Mouse (Mus musculus) limb, embryonic 15.5 days (tissue): ENCODE measurements around the gene Trim28. TPM values are rescaled to one million over a fixed set of nuclear protein-coding genes. Genes with fewer than 3 reads are reported as not detected.

ENCODE experiments used
- ATAC-seq: fragments of 200-750 bp; cut with Nextera tagmentation; 2 replicates; pipeline ENCODE4 v1.8.0; 2017; ENCODE audit warnings: low read depth, moderate TSS enrichment; ENCODE audit not compliant: insufficient number of reproducible peaks, low FRiP score, low TSS enrichment
- H3K27ac ChIP-seq: fragments of 300-500 bp; sonication (generic); 2 replicates; pipeline ENCODE4 v1.5.1; 2015; ENCODE audit warnings: moderate library complexity, mild to moderate bottlenecking, inconsistent platforms
- H3K27me3 ChIP-seq: fragments of 300-500 bp; sonication (generic); 2 replicates; pipeline ENCODE4 v1.6.1; 2015; ENCODE audit warnings: inconsistent platforms
- H3K36me3 ChIP-seq: fragments of 300-500 bp; sonication (generic); 2 replicates; pipeline ENCODE4 v1.6.1; 2015; ENCODE audit warnings: inconsistent platforms
- H3K4me1 ChIP-seq: fragments of 300-500 bp; sonication (generic); 2 replicates; pipeline ENCODE4 v1.6.1; 2015; ENCODE audit warnings: inconsistent platforms
- H3K4me2 ChIP-seq: fragments of 300-500 bp; sonication (generic); 2 replicates; pipeline ENCODE4 v1.6.1; 2015; ENCODE audit warnings: mild to moderate bottlenecking, inconsistent platforms
- H3K4me3 ChIP-seq: fragments of 300-500 bp; sonication (generic); 2 replicates; pipeline ENCODE4 v1.5.1; 2015; ENCODE audit warnings: mild to moderate bottlenecking, inconsistent platforms
- H3K9ac ChIP-seq: fragments of 300-500 bp; sonication (generic); 2 replicates; pipeline ENCODE4 v1.6.1; 2015; ENCODE audit warnings: inconsistent platforms
- H3K9me3 ChIP-seq: fragments of 300-500 bp; sonication (generic); 2 replicates; pipeline ENCODE4 v1.6.1; 2016; ENCODE audit warnings: inconsistent platforms
- WGBS: fragments of 180-500 bp; shearing (Covaris S2); methylation state at CpG from one replicate; pipeline ENCODE4 v1.1.7; 2015; 5-methylcytosine and 5-hydroxymethylcytosine counted together
- polyA plus RNA-seq: library from polyadenylated mRNA; unstranded; fragments of >200 nt; fragmentation: Nextera tagmentation; extraction: Ambion mirVana; gene quantifications from 2 replicates; pipeline ENCODE4 v1.2.1, GENCODE M21; 2015

Trim28 gene
- polyA plus RNA-seq, 1 experiment from 2014 or later, result 243 TPM

- Histone ChIP-seq H3K9me3 (no peaks in the 10 kb centered on the region), H3K4me1 (peaks cover 20% of the 10 kb centered on the region), H3K27ac (no peak overlapping the region), H3K4me2 (no peak overlapping the region), H3K36me3 (peaks cover 42% of the 10 kb centered on the region), H3K27me3 (no peaks in the 10 kb centered on the region), H3K4me3 (no peak overlapping the region), H3K9ac (no peak overlapping the region)
- no peak for ATAC-seq
- WGBS, result 78% methylated on average over 5 of the region's 5 CpGs
These were observed 4.5 kb downstream of the Trim28 start for GRCm38 (mm10) chr7:13003380-13003779.

- Histone ChIP-seq H3K27ac (no peak overlapping the region), H3K9me3 (no peaks in the 10 kb centered on the region), H3K9ac (no peak overlapping the region), H3K4me1 (peaks cover 33% of the 10 kb centered on the region), H3K36me3 (peaks cover 42% of the 10 kb centered on the region), H3K4me3 (no peak overlapping the region), H3K27me3 (no peaks in the 10 kb centered on the region), H3K4me2 (no peak overlapping the region)
- ATAC-seq, result no peak
- 82% methylated on average over 17 of the region's 17 CpGs for WGBS
These were observed 7.1 kb downstream of the Trim28 start for GRCm38 (mm10) chr7:13006011-13006410.

GRCm38 (mm10) chr7:13006531-13006930 lies 7.6 kb downstream of the Trim28 start:
- 74% methylated on average over 10 of the region's 10 CpGs for WGBS
- H3K36me3 ChIP-seq, result peaks cover 42% of the 10 kb centered on the region
- no peak for ATAC-seq
- H3K27me3 ChIP-seq, result no peaks in the 10 kb centered on the region
- no peaks in the 10 kb centered on the region for H3K9me3 ChIP-seq
- no peak overlapping the region for H3K9ac ChIP-seq
- 0 out of 2 replicates have a peak overlapping the region, but pooled peaks have one; percentile 11 for H3K27ac ChIP-seq
- H3K4me3 ChIP-seq, result no peak overlapping the region
- no peak overlapping the region for H3K4me2 ChIP-seq
- peaks cover 33% of the 10 kb centered on the region for H3K4me1 ChIP-seq

GRCm38 (mm10) chr7:13007341-13008092 lies 8.6 kb downstream of the Trim28 start:
- no peaks in the 10 kb centered on the region for H3K27me3 ChIP-seq
- H3K36me3 ChIP-seq, result peaks cover 42% of the 10 kb centered on the region
- no peak for ATAC-seq
- H3K9me3 ChIP-seq, result no peaks in the 10 kb centered on the region
- no peak overlapping the region for H3K4me3 ChIP-seq
- H3K9ac ChIP-seq, result 0 out of 2 replicates have a peak overlapping the region, but pooled peaks have one; percentile 0
- WGBS, result 47% methylated on average over 57 of the region's 57 CpGs
- H3K4me2 ChIP-seq, result no peak overlapping the region; the same call in 1 of the 2 replicates
- H3K4me1 ChIP-seq, result peaks cover 33% of the 10 kb centered on the region
- no peak overlapping the region for H3K27ac ChIP-seq

- Histone ChIP-seq H3K4me2 (peak overlapping the region; percentile 66), H3K27me3 (no peaks in the 10 kb centered on the region), H3K36me3 (peaks cover 35% of the 10 kb centered on the region), H3K9ac (peak overlapping the region; percentile 90), H3K4me3 (peak overlapping the region; percentile 76), H3K27ac (peak overlapping the region; percentile 98), H3K4me1 (peaks cover 33% of the 10 kb centered on the region), H3K9me3 (no peaks in the 10 kb centered on the region)
- WGBS, result under 1% methylated on average over 42 of the region's 42 CpGs
- ATAC-seq, result peak; percentile 86
These were observed 10.5 kb downstream of the Trim28 start for GRCm38 (mm10) chr7:13009143-13010004.

- Histone ChIP-seq H3K9me3 (no peaks in the 10 kb centered on the region), H3K36me3 (peaks cover 29% of the 10 kb centered on the region), H3K4me3 (peak within 1 kb of the TSS; percentile 76), H3K4me2 (peak within 1 kb of the TSS; percentile 66), H3K27me3 (no peaks in the 10 kb centered on the region), H3K4me1 (peaks cover 33% of the 10 kb centered on the region), H3K9ac (peak within 1 kb of the TSS; percentile 90), H3K27ac (peak within 1 kb of the TSS; percentile 98)
- no peak for ATAC-seq
- 15% methylated on average over 26 of the region's 26 CpGs for WGBS
These were observed 11.3 kb downstream of the Trim28 start, which contains the start of gene Zbtb45 for GRCm38 (mm10) chr7:13010005-13010908. Gene Zbtb45 (minus strand): TSS chr7:13010034.

- no peaks in the 10 kb centered on the region for H3K36me3 ChIP-seq
- H3K9me3 ChIP-seq, result no peaks in the 10 kb centered on the region
- no peak overlapping the region for H3K9ac ChIP-seq
- no peaks in the 10 kb centered on the region for H3K27me3 ChIP-seq
- no peak for ATAC-seq
- peaks cover 10% of the 10 kb centered on the region for H3K4me1 ChIP-seq
- H3K27ac ChIP-seq, result no peak overlapping the region
- WGBS, result 59% methylated on average over 4 of the region's 4 CpGs
- H3K4me3 ChIP-seq, result no peak overlapping the region
- H3K4me2 ChIP-seq, result no peak overlapping the region
These were observed 14.8 kb downstream of the Trim28 start for GRCm38 (mm10) chr7:13013671-13014070.

- Histone ChIP-seq H3K4me2 (no peak overlapping the region), H3K4me1 (peaks cover 7% of the 10 kb centered on the region), H3K27ac (no peak overlapping the region), H3K4me3 (no peak overlapping the region), H3K9me3 (no peaks in the 10 kb centered on the region), H3K9ac (no peak overlapping the region), H3K27me3 (no peaks in the 10 kb centered on the region), H3K36me3 (no peaks in the 10 kb centered on the region)
- WGBS, result 32% methylated on average over 6 of the region's 6 CpGs
- ATAC-seq, result no peak
These were observed 15.4 kb downstream of the Trim28 start for GRCm38 (mm10) chr7:13014275-13014839.

GRCm38 (mm10) chr7:13015217-13015616 lies 16.3 kb downstream of the Trim28 start:
- Histone ChIP-seq H3K27ac (no peak overlapping the region), H3K9ac (no peak overlapping the region), H3K4me3 (no peak overlapping the region), H3K4me1 (peaks cover 6% of the 10 kb centered on the region), H3K9me3 (no peaks in the 10 kb centered on the region), H3K27me3 (no peaks in the 10 kb centered on the region), H3K4me2 (no peak overlapping the region), H3K36me3 (no peaks in the 10 kb centered on the region)
- 85% methylated on average over 1 of the region's 1 CpGs for WGBS
- ATAC-seq, result no peak

GRCm38 (mm10) chr7:13022773-13023535 lies 24.0 kb downstream of the Trim28 start:
- H3K27ac ChIP-seq, result peak overlapping the region; percentile 100
- 3% methylated on average over 31 of the region's 31 CpGs for WGBS
- H3K27me3 ChIP-seq, result no peaks in the 10 kb centered on the region
- peak overlapping the region; percentile 97 for H3K4me3 ChIP-seq
- peaks cover 29% of the 10 kb centered on the region for H3K4me1 ChIP-seq
- H3K4me2 ChIP-seq, result peak overlapping the region; percentile 89
- peaks cover 25% of the 10 kb centered on the region for H3K36me3 ChIP-seq
- H3K9ac ChIP-seq, result peak overlapping the region; percentile 44
- peak; percentile 63 for ATAC-seq
- H3K9me3 ChIP-seq, result no peaks in the 10 kb centered on the region
